Mouse (Mus musculus): ENCODE results near the gene Rspo1.

The Rspo1 gene

DNA sequence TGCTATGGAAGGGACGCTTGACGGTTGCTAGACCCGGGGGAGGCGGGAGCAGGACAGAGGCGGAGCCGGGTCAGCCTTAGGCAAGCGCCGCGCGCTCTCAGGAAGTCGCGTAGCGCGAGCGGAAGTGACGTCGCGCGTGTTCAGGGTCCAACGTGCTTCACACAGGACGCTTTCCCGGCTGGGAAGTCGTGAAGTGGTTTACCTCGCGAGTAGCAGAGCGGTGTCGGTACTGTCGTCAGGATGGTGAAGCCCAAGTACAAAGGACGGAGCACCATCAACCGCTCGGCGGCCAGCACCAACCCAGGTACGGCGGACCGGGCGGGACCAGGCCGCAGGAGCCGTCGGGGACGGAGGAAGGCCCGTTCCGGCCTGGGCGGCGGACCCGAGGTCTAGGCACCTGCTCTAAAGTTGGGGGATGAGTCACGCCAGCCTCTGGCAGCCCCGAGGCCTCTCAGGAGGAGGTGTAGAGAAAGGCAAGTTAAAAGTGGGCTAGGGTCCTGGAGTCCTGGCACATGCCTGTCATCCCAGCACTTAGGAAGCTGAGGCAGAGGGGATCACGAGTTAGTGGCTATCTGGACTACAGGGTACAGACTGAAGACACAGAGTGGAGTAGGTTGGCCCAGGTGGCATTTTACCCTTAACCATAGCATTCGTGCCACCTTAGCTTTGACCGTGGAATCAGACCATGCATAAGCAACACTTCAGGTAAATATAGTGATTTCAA, 43.8 kb downstream of the Rspo1 start:
- peak; percentile 94 for DNase-seq (ENCODE audit: low spot score)

DNA sequence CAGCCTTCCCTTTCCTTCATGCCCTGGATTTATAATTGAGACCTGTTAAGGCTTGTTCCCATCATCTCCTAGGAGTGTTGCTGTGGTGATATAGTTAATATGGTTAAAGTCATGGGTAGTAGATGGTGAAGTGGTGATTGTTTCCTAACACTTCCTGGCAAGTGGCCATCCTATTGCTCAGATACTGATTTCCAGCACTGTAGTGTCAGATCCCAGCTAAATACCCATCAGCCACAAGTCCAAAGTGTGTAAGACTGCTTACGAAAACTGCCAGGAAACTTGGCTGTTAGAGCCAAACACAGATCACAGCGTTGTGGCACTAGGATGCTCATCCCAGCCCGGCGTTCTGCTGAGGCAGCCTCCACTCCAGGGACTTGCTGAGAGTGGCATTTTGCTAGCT, 48.1 kb downstream of the Rspo1 start:
- peak; percentile 28 for DNase-seq (ENCODE audit: low spot score)

DNA sequence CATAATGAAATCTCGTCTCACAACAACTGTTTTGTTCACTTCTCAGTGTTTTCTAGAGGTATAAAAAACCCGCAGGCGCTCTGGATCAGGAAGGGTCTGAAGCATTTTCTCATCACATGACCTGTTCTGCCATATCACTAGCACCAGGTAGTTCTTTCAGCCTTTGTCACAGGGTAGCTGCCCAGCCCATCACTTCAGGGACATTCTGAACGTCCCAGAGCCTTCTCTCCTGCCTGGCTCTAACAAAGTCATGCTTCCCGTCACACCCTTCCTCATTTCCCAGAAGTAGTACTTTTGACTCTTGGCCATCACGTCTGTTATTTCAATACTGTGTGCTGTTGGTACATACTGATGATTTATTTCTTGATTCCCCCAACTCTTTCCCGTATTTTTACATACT, 58.2 kb downstream of the Rspo1 start:
- no peak for DNase-seq (ENCODE audit: low spot score)

DNA sequence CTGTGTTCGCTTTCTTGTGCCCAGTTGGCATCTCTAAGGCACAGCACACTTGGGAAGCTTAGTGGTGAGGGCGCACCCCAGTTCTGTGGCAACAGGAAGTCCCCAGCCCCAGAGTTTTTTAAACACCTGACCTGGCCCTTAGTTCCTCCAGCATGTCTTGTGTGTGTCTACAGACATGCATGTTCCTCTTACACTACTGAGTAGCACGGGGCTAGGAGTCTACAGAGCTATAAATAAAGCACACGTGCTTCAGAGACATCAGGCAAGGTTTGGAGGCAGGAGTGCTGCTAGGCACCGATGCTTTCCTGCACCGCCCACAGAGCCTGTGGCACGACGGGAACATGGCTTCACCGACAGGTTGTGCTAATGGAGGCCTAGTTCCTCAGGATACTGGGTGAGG, 69.2 kb downstream of the Rspo1 start:
- DNase-seq (ENCODE audit: low spot score), result no peak

DNA sequence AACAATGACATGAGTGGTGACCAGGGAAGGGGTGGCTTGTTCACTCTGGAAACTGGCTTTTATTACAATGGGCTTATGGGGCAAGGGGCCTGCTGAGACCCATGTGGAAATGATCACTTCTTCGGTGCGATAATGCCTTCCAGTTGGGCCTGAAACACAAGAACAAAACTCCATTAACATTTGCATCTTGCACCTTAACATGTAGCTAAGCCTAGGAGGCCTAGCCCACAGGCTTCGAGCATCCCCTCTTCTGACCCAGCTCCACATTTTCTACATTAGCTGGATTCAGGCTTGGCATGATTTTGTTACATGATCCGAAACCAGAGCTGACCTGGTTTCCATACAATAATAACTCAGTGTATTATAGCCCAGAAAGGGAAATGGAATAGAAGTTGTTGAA, 70.2 kb downstream of the Rspo1 start:
- no peak for DNase-seq (ENCODE audit: low spot score)

DNA sequence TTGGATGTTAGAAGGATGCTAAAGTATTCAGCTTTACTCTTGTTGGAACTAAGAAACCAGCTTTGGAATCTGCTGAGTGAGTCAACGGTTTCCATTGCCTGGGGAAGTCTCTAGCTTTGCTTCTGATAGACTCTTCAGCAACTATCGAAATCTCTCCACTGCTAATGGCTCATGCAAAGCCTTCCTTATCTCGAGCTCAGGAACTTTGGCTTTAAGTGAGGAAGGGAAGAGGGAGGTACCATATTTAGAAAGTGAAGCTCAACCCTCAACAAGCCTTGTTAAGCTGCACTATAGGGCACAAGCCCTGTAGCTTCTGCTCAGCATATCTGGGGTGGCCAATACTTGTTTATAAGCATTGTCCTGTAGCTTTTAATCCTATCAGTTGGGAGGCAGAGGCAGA, 71.0 kb downstream of the Rspo1 start:
- no peak for DNase-seq (ENCODE audit: low spot score)

DNA sequence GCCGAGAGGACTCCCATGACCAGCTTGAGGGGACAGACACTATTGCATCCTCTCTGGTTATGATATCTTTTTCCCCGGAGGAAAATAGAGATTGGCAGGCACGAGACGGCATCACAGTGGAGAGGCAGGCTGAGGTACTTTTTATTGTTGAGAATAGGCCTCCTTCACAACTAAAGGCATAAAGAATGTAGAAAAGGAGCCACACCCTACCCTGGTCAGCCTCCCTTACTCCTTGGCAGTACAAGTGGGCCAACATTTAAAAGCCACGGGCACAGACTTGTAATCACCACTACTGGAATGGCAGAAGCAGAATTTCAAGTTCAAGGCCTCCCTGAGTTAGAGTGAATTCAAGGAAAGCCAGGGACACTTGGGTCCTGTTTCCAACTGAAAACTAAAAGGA, 71.8 kb downstream of the Rspo1 start:
- DNase-seq (ENCODE audit: low spot score), result no peak

Data from MN1 (cell line).